Mouse (Mus musculus): ENCODE results near the gene Frmd4a.
A peak's percentile ranks its signal among the peaks of the same experiment; 100 is the strongest.

Frmd4a gene

DNA sequence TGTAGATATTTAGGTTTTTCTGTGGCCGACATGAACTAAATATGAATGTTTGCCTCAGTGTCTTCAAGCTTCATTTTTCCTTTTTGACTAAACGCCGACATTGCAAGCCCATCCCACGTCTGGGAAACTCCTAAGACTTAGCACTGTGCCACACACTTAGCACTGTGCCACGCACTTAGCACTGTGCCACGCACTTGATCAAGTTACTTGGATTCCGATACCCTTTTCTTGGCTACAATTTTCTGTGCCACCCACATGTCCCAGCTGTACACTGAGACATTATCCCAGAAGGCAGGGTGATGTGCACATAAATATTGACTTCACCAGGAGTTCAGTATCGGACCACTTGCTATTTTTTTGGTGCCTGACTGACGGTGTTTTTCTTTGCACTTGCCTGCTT, 482.4 kb downstream of the Frmd4a start:
- no peak for DNase-seq

DNA sequence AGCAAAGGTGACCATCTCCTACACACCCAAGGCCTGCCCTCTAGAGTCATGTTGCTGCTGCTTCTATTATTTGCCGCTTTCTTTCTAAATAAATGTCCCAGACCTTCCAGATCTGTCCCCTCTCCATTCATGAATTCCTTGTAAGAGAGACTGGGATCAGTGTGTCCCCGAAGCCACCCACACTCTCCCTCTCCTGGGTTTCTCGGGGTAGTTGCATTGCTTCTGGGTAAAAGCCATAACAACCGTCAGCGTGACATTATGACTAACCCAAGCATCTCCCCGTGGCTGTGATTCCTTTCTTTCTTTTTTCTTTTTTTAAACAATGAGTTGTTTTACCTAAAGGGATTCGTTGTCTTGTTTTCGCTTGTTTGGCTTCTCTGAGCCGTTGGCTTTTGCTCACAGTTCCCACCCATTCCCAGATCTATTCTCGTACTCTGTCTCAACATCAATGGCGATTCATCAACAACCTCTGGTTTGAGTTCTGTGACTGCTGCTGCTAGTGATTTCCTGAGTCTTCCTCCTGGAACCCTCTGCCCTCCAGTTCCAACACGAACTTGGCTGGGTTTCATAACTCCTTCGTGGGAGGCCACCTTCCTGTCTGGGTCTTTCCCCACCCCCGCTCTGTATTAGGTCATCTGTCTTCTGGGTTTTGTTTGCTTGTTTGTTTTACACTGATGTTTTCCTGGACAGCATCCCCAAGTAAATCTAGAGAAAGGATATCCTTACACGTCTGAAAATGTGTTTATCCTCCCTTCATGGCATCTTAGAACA, 483.9 kb downstream of the Frmd4a start:
- DNase-seq = no peak

DNA sequence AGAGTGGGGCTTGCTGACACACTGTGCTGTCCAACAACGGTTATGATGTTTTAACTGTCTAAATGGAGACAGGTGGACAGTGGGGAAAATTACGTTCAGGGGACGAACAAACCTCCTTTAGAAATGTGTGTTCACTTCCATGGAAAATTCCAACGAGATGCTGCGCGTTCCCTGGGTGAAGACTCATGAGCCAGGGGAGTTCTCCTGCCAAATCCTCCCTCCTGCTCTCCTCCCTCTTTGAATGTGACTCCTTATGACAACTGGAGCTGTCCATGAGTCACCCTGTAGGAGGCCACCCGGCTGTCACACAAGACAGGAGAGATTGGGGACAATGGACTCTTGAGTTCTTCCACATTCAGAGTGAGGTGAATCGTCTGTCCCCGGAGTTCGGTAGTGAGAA, 486.9 kb downstream of the Frmd4a start:
- DNase-seq = no peak

DNA sequence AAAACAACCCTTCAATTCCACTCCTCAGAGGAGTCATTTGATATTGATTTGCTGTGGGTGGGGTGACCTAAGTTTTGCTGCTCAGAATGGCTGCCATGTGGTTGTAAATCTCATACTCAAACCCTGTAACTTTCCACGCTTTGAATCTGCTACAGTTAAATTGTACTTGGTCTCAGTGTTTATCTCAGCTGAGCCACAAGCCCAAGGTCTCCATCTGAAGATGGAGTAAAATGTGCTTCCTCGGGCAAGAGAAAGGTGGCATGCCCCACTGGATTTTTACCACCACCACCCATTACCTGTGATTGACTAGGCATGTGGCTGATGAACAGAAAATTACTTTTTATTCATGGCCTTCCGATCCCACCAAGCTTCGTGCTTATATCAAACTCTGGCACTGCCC, 488.2 kb downstream of the Frmd4a start:
- no peak for DNase-seq

DNA sequence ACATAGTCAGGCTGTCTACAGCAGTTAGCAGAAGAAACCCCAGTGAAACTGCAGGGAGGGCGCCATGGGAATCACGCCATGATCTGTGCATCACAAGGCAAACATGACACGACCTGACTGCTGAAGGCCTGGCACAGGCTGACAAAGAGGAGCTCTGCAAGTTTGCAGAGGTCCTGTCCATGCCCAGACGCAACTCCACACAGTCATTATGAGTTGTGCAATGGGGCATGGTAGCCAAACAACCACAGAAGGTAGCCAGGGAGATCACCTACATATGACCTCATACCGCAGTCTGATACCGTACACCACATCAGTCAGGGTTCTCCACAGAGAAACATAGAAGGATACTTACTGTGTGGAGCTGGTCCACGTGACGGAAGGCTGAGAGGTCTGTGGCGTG, 489.1 kb downstream of the Frmd4a start:
- DNase-seq = no peak

DNA sequence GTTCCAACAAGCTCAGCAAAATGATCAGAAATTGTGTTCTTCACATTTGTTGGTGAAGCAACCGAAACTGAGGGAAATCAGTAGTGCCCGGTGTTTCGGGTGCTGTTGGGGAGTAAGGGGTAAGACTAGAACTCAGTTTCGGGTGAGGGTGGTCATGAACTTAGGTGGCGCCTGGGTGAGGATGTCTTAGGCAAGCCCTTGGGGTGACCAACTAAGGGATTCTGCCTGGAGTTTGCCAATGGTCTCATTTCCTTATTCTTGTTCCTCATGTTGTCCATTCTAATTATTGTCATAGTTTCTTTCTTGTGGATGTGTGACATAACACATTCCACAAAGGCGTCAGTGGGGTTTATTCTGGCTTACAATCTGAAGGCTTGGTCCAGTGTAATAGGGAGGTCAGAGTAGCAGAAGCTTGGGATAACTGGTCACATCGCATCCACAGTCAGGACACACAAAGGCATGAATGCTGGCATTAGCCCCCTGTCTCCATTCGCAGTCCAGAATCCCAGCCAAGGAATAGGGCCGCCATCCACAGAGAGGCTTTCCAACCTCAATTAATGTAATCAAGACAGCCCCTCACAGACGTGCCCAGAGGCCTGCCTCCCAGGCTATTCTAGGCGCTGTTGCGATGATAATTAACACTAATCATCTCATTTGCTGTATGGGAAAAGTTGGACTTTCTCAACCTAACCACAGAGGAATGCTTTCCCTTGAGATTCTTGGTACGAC, 490.5 kb downstream of the Frmd4a start:
- DNase-seq = peak; percentile 94

DNA sequence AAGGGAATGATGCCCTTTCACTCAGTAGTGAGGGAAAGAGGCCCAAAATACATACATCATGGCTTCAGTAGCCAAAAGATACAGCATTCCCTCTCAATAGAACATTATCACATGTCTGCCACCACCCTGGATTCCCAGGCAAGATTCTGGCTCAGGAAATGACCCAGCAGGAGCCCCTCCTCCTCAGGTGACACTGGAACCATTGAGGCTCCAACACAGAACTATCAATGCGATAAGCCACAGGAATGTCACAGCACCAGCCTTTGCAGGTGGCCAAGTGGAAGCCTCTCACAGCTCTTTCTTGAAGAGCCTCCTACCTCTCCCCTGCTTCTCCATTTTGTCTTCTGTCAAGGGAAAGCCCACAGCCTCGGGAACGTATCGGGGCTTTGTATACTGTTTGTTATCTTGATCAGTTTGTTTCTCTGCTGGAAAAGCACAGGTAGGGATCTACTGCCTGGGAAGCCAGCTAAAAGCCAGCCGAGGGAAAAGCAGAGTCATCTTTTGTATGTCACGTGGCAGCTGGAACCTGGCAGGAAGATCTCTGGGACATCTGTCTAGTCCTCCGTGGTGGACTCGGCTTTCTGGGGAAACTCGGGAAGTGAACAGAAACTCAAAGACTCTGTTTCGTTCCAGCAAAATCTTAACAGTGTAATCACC, 491.6 kb downstream of the Frmd4a start:
- no peak for DNase-seq

DNA sequence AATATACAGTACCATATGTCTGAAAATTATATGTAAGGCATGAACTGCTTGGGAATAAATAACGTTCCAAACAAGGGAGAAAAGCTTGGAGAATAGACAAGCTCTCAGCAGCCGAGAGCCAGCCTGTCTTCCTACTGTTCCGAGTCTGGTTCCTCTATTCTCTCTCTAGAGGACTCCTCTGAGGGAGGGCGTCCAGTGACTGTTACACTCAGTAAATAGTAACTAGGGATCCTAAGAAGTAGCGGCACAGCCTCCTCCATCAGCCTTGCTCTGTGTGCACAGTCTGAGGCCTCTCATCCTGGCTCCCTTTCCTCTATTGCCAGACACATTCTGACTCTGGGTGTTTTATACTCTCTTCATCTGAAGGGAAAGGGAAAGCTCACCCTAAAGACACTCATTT, 492.2 kb downstream of the Frmd4a start:
- DNase-seq = peak; percentile 18

DNA sequence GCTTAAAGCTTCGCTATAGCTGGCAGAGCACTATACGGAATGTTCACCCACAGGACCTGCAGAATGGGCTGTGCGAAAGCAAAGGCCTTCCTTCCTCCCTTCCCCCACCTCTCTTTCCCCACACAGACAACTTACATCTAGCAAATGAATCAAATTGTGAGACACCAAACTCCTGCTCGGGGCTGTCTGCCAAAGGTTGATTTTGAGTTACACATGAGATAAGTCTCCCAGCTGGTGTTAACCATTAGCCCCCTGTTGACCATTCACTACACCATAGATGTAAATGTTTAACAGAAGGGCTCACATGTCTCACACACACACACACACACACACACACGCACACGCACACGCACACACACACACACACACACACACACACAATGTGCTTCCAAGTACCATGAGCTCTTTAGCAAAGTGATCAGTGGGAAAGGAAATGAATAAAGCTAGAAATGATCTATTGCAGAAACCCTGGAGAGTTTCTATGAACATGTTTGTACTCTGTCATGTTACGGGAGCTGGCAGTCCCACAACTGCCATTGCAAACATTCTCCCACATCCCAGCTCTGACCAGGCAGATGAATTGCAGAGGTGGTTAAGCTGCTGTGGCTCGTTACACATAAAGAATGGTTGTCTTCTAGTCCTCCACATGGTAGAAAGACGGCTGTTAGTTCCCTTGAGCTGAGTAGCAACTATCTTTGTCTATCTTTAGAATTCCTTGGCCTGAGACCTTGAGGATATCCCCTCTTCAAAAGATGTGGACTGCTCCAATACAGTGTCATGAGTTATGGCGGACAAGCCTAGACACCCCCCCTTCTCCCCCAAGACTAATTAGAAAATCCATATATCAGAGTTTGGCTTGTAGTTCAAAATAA, 492.9 kb downstream of the Frmd4a start:
- peak; percentile 31 for DNase-seq

DNA sequence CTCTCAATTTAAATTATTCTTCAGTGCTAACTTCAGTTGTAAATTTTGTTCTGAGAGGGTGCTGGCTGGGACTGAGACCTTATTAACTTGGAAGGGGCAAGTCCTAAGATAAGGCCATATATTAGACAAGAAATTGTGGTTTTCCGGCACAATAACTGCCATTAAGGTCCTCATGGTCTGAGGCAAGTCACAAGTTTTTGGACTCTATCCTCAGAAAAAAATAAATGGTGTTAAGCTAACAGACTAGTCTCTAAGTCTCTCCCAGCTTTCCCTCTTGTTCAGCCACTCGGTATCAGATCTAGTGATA, 493.5 kb downstream of the Frmd4a start:
- no peak for DNase-seq

DNA sequence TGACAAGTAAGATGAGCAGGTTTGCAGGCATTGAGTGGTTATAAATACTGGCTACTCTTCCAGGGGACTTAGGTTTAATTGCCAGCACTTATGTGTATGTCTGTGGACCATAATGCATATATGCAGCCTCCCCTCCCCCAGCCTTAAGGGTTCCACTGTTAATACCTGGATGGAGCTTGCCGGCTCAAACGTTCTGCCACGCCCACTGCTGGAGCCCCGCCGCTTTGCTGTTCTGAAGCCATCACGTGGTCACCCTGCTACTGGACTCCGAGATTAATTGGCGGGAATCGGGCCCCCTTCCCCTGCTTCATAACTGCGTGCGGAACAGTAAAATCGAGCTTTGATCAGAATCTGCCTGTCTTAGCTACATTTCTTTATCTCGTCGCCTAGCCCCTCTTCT, 495.1 kb downstream of the Frmd4a start:
- DNase-seq = peak; percentile 41

DNA sequence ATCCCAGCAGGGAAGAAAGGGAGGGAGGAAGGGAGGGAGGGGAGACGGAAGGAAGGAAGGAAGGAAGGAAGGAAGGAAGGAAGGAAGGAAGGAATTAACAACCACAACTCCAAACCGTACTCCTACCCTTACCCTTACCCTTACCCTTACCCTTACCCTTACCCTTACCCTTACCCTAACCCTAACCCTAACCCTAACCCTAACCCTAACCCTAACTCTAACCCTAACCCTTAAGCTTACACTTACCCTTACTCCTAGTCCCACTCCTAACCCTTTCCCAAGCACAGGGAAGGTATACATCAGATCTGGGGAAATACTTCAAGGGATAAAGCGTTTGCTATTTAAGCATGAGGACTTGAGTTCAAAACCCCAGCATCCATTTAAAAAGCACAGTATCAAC, 498.4 kb downstream of the Frmd4a start:
- no peak for DNase-seq

DNA sequence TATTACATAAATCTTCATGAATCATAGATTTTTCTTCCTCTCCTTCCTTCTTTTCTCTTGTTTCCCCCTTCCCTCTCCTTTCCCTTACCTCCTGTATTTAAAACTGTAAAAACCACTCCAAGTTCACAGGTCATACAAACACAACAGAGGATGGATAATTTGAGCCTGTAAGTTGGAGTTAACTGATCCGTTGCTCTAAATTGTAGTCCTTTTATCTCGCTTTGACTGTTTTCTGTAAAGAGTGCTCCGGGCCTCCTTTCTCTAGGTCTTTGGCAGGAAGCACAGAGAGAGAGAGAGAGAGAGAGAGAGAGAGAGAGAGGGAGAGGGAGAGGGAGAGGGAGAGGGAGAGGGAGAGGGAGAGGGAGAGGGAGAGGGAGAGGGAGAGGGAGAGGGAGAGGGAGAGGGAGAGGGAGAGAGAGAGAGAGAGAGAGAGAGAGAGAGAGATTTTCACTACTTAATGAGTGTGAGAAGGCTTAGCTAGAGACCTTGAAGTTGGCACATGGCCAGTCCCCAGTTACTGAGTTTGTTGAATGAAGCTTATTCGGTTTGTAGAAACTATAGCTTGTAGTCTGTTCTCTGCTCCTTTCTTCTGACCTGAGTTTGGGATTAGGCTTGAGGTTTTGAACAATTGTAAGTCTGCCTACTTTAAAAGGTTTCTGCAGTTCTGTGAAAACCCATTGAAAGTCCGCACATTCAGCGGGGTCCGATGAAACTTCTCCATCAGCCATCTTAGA, 499.5 kb downstream of the Frmd4a start:
- peak; percentile 88 for DNase-seq

DNA sequence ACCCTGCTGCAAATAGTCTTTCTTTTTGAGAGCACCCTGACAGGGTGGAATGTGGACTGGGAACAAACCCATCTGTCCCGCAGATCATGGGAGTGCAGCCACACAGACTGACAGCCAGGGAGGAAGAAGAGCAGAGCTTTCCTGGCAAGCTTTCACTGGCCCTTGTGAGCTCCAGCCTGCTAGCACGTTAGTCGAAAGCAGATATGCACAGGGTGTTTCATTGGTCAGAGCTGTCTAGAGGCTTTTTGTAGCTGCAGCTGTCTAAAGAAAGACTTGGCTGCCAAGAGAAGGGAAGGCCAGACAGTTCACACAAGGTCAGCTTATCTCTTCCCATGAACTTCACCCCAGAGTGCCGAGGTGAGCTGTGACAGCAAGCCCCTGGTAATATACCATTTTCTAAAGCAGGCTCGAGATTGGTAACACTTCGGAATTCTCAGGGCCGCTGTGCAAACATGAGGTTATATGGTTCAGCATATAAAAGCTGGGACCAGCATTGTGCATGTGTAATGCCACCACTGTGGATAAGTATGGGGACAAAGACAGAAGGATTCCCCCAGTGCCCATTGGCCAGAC, 500.1 kb downstream of the Frmd4a start:
- peak; percentile 64 for DNase-seq

DNA sequence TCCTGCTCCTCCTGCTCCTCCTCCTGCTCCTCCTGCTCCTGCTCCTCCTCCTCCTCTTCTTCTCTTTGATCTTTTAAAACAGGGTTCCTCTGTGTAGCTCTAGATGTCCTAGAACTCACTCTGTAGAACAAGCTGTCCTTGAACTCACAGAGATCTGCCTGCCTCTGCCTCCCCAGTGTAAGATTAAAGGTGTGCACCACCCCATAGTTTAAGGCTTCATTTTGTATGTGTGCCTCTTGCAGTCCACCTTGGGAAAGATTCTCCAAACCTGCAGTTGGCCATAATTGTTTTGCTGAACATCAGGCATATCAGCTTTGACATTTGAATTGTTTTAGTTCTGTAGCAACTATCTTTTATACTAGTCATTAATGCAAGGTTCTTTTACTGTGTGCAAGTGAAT, 501.0 kb downstream of the Frmd4a start:
- no peak for DNase-seq

DNA sequence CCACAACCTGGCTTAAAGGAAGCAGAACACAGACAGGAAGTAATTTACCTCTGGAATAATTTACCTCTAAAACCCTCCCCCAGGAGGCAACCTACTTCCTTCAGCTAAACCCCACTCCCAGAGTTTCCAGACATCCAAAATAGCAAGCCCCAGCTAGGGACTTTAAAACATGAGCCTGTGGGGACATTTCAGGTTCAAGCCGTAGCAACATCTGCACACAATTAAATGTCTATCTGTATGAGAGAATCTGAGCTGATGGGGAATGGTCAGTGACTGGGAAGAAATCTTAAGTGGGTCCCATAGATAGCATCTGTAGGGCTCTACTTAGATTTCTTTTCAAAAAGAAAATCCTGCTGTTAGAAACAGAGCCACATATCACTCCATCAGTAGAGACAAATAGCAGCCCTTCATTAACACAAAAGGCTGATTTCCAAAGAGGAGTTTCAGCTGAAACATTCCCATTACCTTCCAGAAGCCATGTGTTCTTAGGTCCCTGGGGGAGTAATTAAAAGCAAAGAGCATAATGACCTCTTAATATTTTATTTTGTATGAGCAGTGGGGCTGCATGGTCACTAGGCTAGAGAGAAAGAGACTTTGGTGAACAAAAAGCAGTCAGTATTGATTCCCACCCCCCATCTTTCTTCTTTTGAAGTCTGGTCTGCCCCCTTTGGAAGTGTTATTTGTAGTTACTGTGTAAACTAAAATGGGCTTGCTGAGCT, 505.4 kb downstream of the Frmd4a start:
- DNase-seq = no peak

DNA sequence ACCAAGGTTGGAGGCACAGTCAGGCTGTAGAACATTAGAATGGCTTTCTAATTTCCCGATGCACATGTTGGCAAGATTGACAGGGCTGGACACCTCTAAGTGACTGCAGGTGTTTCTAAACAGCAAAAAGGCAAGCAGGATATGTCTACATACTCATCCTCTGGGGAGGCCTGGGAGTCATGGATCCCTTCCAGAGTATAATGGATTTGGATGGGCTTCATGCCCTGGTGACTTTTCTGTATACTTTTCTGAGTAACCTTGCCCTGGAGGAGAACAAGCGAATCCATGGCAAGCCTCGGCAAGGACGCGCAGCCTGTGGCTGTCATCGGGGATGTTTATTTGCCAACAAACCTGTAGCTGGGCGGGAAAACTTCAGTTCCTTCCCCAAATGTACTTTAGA, 509.6 kb downstream of the Frmd4a start:
- no peak for DNase-seq

DNA sequence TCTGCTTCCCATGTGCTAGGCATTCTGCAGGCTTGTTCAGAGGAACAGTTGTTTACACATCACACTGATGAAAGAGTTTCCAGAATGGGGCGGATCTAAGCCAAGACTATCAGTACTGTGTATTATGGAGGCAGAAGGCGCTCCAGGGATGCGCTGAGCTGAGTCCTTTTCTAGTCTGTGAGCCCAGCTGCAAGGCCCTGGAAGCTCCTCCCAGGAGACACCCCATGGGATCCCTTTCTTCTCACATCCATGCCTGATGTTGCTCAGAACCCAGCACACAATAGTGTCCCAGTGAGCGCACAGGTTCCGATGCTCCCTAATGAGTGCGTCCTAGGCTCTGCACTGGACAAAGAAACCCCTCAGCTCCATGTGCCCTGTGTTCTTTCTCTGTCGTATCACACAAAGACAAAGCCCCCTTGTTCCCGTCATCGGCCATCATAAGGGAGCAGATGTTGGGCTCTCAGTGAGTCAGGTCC, 511.8 kb downstream of the Frmd4a start:
- DNase-seq = peak; percentile 99

DNA sequence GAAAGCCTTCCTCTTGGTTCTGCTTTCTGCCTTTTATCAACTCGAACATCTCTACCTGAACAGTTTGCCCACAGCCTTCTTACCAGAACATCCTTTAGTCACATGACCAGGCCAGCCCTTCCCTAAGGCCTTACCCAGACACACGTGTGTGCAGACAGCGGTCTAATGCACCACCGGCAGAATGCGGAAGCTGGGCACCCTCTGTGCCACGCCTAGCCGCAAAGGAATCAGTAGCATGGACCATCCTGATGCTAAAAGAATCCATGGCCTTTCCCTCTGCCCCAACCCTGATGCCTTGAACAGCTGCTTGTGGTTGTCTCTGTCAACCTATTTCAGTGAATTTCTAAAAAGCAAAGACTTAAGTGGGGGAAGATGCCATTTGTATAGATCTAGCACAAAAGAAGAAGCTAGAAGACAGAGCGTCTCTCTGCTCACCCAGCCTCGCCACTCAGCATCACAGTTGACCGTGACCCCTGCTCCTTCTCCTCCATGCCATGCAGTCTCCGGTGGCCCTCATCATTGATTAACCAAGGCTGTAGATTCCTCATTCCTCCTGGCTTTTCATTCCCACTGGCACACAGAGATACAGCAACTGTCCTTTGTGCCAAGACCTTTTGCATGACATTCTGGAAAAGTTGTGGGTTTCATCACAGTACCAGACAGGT, 514.1 kb downstream of the Frmd4a start:
- DNase-seq = no peak

DNA sequence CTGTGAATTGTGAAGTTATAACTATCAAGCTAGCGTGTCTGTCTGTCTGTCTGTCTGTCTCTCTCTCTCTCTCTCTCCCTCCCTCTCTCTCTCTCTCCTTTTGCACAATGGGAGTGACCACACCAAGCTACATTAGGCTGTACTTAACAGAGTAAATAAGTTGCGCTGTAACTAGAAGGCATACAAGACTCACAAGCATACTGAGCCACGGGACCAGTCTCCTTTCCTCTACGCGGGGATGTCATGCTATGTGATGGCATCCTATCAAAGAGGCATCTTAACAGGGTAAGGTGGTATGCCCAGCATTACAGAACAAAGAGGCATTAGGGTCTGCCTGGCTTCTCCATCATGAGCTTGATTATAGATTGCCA, 514.7 kb downstream of the Frmd4a start:
- DNase-seq = no peak

DNA sequence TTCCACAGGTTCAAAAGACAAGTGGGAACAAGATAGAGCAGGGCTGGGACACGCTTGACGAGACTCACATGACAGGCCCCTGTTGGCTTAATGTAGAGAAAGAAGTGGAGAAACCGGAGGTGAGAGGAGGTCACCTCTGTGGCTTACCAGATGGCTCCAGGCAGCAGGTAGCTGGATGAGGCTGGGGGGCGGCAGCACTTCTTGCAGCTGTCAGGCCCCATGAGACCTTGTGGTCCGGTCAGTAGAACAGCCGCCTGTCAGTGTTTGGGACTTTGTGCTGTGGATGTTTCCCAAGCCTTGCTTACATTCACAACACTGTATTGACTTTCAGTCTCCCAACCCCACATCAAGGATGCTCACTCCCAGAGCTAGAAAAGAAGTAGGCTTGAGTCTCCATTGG, 515.4 kb downstream of the Frmd4a start:
- DNase-seq = no peak
